Mouse (Mus musculus): ENCODE results near the gene Rapsn.
A peak's percentile ranks its signal among the peaks of the same experiment; 100 is the strongest.

DNA sequence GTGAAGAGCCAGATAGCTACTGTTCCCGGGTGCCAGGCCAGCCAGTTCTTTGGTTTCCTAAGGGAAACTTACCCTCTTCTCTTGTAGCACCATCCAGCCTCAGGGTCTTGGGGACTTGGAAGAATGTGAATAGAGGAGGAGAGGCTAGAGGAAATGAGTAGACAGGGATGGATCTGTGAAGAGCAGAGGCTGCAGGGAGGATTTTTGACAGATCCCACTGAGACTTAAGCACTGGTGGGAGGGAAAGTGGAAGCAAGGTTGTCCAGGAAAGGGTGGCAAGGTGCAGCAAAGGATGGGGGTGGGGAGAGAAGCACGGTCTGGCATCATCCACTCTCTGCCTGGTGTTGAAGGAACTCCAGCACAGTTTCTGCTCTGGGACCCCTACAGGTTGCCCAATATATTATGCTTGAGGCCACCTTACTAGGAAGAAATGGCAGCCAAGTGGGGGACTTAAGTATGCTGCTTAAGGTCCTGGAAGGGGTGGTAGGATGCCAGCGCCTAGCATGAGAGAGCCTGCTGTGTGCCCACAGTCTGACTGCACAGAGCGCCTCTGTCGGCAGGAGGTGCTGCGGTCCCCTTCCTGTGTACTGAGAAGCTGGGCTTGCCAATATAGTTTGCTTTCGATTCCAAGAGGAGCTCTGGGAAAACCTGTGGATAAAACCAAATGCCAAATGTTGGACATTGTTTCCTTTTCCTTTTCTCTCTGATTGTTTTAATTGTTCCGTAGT, 17.2 kb upstream of the Rapsn start:
- TF ChIP-seq CTCF (IDR thresholded peaks at IDR 0.05; ENCODE audit: low read depth) = peak; percentile 34
- TF ChIP-seq EP300 (IDR thresholded peaks at IDR 0.05; ENCODE audit: low read depth) = no peak

Data from heart, postnatal 0 days (tissue).